Mouse (Mus musculus) kidney, postnatal 0 days (tissue): ENCODE measurements at regions not wholly inside any gene's neighbourhood (a gene's known extent, or its start where the extent isn't known, plus 50 kb on each side); places are given as distances from the start of the nearest gene placed in this dataset.

Experiments
- ATAC-seq: fragments of 200-750 bp; cut with Nextera tagmentation; replicated peaks from 2 replicates; pipeline ENCODE4 v1.8.0; 2017; ENCODE audit warnings: low read depth, moderate number of reproducible peaks, moderate TSS enrichment, moderate library complexity; ENCODE audit not compliant: low FRiP score
- DNase-seq: peaks from one replicate; pipeline ENCODE4 v3.0.0-alpha.2; 2016; ENCODE audit warnings: low spot score
- H3K27ac ChIP-seq: fragments of 300-500 bp; sonication (generic); 2 replicates; pipeline ENCODE4 v1.5.1; 2014; ENCODE audit warnings: mild to moderate bottlenecking
- H3K27me3 ChIP-seq: fragments of 300-500 bp; sonication (generic); 2 replicates; pipeline ENCODE4 v1.6.1; 2014; ENCODE audit warnings: low read length, mixed read lengths; ENCODE audit not compliant: insufficient read depth
- H3K36me3 ChIP-seq: fragments of 300-500 bp; sonication (generic); 2 replicates; pipeline ENCODE4 v1.6.1; 2014; ENCODE audit warnings: low read length, mixed read lengths; ENCODE audit not compliant: insufficient read depth
- H3K4me1 ChIP-seq: fragments of 300-500 bp; sonication (generic); replicated peaks from 2 replicates; pipeline ENCODE4 v1.6.1; 2014; ENCODE audit warnings: antibody characterized with exemption, low read length, mixed read lengths; ENCODE audit not compliant: insufficient read depth
- H3K4me2 ChIP-seq: fragments of 300-500 bp; sonication (generic); 2 replicates; pipeline ENCODE4 v1.6.1; 2014; ENCODE audit warnings: mild to moderate bottlenecking, low read length, moderate library complexity, mixed read lengths
- H3K4me3 ChIP-seq: fragments of 300-500 bp; sonication (generic); replicated peaks from 2 replicates; pipeline ENCODE4 v1.5.1; 2014; ENCODE audit warnings: low read depth, low read length
- H3K9ac ChIP-seq: fragments of 300-500 bp; sonication (generic); 2 replicates; pipeline ENCODE4 v1.6.1; 2014; ENCODE audit warnings: low read depth, low read length
- H3K9me3 ChIP-seq: fragments of 300-500 bp; sonication (generic); replicated peaks from 2 replicates; pipeline ENCODE4 v1.6.1; 2016; ENCODE audit warnings: low read length, inconsistent platforms, mixed read lengths
- CTCF ChIP-seq: IDR thresholded peaks from 2 replicates; pipeline ENCODE4 v1.5.1; 2016; ENCODE audit warnings: antibody characterized with exemption, low read depth, mild to moderate bottlenecking, moderate library complexity
- WGBS: fragments of 180-500 bp; shearing (Covaris S2); extraction: QIAGEN DNeasy Blood & Tissue Kit; methylation state at CpG from one replicate; pipeline ENCODE4 v1.1.7; 2014; 5-methylcytosine and 5-hydroxymethylcytosine counted together

DNA sequence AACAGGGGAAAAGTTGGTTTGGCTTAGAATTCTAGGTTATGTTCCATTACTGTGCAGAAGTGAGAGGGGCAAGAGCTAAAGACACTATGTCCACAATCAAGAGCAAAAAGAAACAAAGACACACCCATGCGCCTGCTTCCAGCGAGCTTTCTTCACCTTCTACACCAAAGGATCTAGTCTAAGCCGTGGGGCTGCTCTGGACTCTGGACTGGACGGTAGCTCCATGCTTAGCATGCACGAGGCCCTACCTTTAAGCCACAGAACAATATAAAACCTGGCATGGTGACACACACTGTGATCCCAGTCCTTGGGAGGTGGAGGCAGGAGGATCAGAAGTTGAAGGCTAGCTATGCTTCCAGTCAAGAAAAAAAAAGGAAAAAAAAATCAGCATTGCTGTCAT is 73.0 kb upstream of the Pias1 start:
- TF ChIP-seq CTCF = no peak
- Histone ChIP-seq H3K9me3 (no peaks in the 10 kb centered on the region; the same call in 1 of the 2 replicates), H3K4me2 (no peak overlapping the region), H3K36me3 (no peaks in the 10 kb centered on the region), H3K9ac (no peak overlapping the region), H3K27me3 (no peaks in the 10 kb centered on the region), H3K4me3 (no peak overlapping the region), H3K4me1 (peaks cover 12% of the 10 kb centered on the region; the same call in 1 of the 2 replicates), H3K27ac (no peak overlapping the region)
- 83% methylated on average over 5 of the region's 5 CpGs for WGBS
- ATAC-seq = no peak
- DNase-seq = no peak

DNA sequence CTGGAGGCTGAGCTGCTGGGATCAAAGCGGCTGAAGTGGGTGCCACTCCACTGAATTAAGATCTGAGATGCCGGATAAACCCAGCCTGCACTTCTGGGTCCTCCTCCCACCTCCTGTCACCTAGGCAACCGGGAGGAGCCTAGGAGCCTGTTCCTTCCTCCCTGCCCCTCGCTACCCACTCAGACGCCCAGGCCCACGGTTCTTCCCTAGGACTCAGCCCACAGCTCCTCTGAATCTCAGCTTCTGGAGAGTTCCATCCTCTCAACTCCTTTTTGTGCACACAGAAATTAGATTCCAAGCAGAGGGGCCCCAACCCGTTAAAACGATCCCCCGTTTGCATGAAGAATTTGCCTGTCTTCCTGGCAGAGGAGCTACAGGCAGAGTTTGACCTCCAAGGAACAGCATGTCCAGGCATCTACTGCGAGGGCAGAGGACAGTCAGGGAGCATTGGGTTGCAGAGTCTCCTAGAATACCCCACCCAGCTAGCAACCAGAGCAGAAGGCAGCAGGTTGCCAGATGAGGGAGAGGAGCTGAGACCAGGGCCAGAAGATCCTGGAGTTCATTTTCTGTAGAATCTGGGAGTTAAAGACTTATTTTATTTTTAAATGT is 71.6 kb upstream of the Pias1 start:
- Histone ChIP-seq H3K4me3 (0 out of 2 replicates have a peak overlapping the region, but pooled peaks have one; percentile 14), H3K27ac (0 out of 2 replicates have a peak overlapping the region, but pooled peaks have one; percentile 42), H3K9me3 (no peaks in the 10 kb centered on the region; the same call in 1 of the 2 replicates), H3K4me1 (peaks cover 12% of the 10 kb centered on the region; the same call in 1 of the 2 replicates), H3K36me3 (no peaks in the 10 kb centered on the region), H3K27me3 (no peaks in the 10 kb centered on the region), H3K4me2 (peak overlapping the region; percentile 53), H3K9ac (peak overlapping the region; percentile 31; the same call in 1 of the 2 replicates)
- under 1% methylated on average over 10 of the region's 10 CpGs for WGBS
- ATAC-seq = peak; percentile 77; the same call in 1 of the 2 replicates
- peak; percentile 87 for DNase-seq
- no peak for TF ChIP-seq CTCF

GRCm38 (mm10) chr9:63058506-63059233 is 70.9 kb upstream of the Pias1 start:
- Histone ChIP-seq H3K27ac (0 out of 2 replicates have a peak overlapping the region, but pooled peaks have one; percentile 42), H3K4me1 (peaks cover 12% of the 10 kb centered on the region; the same call in 1 of the 2 replicates), H3K4me2 (peak overlapping the region; percentile 53), H3K4me3 (0 out of 2 replicates have a peak overlapping the region, but pooled peaks have one; percentile 14), H3K9me3 (no peaks in the 10 kb centered on the region; the same call in 1 of the 2 replicates), H3K36me3 (no peaks in the 10 kb centered on the region), H3K27me3 (no peaks in the 10 kb centered on the region), H3K9ac (peak overlapping the region; percentile 31; the same call in 1 of the 2 replicates)
- no peak for ATAC-seq
- TF ChIP-seq CTCF = no peak
- DNase-seq = no peak
- 36% methylated on average over 16 of the region's 16 CpGs for WGBS

GRCm38 (mm10) chr9:63056695-63057349 is 69.1 kb upstream of the Pias1 start:
- no peaks in the 10 kb centered on the region for H3K36me3 ChIP-seq
- WGBS = 88% methylated on average over 9 of the region's 9 CpGs
- DNase-seq (no peak), ATAC-seq (no peak)
- no peak for TF ChIP-seq CTCF
- H3K4me1 ChIP-seq = peaks cover 12% of the 10 kb centered on the region; the same call in 1 of the 2 replicates
- H3K27ac ChIP-seq = no peak overlapping the region
- H3K27me3 ChIP-seq = no peaks in the 10 kb centered on the region
- H3K9me3 ChIP-seq = no peaks in the 10 kb centered on the region
- no peak overlapping the region for H3K4me3 ChIP-seq
- no peak overlapping the region for H3K9ac ChIP-seq
- no peak overlapping the region for H3K4me2 ChIP-seq

DNA sequence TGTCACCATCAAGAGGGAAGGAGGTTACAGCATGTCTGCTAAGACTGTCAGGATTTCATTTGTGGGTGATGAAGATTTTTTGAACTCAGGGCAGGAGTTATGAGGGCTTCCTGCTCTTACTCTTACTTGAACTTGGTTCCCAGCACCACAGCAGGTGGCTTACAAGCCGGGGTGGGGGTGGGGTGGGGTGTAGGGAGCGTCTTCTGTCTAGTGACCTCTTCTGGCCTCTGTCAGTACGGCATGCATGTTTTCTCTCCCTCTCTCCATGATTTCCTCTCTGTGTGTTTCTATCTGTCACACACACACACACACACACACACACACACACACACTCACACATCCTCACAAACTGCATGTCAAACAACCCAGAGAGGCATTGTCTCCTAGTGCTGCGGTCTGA is 64.5 kb upstream of the Pias1 start:
- H3K4me3 ChIP-seq = no peak overlapping the region
- 44% methylated on average over 4 of the region's 4 CpGs for WGBS
- no peaks in the 10 kb centered on the region for H3K9me3 ChIP-seq
- no peaks in the 10 kb centered on the region for H3K4me1 ChIP-seq
- H3K27ac ChIP-seq = no peak overlapping the region
- no peak overlapping the region for H3K4me2 ChIP-seq
- DNase-seq (no peak), ATAC-seq (no peak)
- no peak for TF ChIP-seq CTCF
- H3K36me3 ChIP-seq = no peaks in the 10 kb centered on the region
- no peaks in the 10 kb centered on the region for H3K27me3 ChIP-seq
- no peak overlapping the region for H3K9ac ChIP-seq

DNA sequence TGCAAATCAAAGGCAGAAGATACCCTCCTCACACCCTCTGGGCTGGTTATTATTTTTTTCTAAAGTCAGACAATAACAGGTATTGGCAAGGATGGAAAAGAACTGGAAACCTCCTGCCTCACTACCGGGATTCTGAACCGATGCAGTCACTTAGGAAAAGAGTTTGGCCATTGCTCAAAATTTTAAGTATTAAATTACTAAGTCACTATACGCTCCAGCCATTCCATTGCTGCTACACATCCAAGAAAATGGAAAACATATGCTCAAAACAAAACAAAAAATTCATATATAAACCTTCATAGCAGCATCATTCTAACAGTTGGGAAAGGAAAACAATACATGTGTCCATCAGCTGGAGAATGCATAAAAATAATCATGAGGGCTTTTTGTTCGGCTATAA is 63.9 kb upstream of the Pias1 start:
- no peak for ATAC-seq
- no peak overlapping the region for H3K9ac ChIP-seq
- no peaks in the 10 kb centered on the region for H3K27me3 ChIP-seq
- WGBS = 68% methylated on average over 4 of the region's 4 CpGs
- peak; percentile 27 for DNase-seq
- no peak overlapping the region for H3K4me3 ChIP-seq
- H3K9me3 ChIP-seq = no peaks in the 10 kb centered on the region
- H3K27ac ChIP-seq = no peak overlapping the region
- H3K36me3 ChIP-seq = no peaks in the 10 kb centered on the region
- H3K4me1 ChIP-seq = no peaks in the 10 kb centered on the region
- H3K4me2 ChIP-seq = no peak overlapping the region
- TF ChIP-seq CTCF = no peak
